Mouse (Mus musculus): ENCODE data around the gene Etnppl.

The Etnppl gene

DNA sequence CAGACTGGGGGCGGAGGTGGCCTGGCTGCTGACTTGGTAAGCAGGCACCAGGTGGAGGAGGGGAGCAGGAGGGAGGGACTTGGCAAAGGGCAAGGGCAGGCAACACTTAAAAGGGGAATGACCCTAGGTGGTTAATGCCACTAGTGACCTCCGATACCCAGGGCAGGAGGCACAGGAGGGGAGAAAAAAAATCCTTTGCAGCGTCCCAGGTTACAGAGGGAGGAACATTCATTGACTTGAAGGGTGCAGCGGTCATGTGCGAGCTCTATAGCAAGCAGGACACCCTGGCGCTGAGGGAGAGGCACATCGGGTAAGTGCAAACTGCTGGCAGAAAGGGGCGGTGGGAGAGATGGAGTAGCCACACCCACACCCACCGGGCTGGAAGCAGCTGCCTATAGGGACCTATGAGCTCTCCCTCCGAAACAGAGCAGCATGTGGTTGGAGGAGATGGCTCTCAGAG is at the start of gene Etnppl:
Gene Etnppl, plus strand, starts transcription at position 10 of the 460 bp plus-strand sequence.
- no peak for DNase-seq

DNA sequence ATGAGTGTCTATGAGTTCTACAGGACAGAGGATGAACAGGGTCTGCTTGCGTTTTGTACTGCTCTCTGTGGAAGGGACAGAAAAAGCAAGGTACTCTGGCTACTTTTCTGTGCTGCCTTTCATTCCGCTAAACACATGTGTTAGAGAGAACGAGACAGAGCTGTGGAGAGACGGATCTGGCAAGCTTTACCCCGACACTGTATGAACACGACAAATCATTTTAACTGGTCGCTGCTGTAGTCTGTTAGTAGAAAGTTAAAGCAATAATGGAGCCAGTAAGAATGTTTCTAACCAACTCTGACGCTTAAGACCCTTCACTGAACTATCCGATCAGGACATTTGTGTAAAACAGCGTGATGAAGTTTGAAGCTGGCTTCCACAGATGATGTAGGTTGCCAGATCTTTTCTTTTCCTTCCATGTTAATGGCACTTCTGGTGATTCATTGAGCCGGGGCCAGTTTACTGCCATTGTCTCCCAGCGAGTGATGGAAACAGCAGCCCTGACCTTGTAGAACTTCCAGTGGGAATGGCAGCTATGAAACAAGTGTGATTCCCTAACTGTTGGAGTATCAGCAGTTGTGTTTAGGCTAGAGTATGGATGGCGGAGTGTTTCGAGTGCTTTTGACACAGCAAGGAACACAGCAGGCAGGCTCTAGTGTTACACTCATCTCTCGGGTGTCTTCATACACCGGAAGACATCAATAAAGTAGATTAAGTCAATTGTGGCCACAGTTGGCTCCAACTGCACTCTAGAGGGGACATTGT is 48.7 kb upstream of the Etnppl start:
- DNase-seq: peak; percentile 33

DNA sequence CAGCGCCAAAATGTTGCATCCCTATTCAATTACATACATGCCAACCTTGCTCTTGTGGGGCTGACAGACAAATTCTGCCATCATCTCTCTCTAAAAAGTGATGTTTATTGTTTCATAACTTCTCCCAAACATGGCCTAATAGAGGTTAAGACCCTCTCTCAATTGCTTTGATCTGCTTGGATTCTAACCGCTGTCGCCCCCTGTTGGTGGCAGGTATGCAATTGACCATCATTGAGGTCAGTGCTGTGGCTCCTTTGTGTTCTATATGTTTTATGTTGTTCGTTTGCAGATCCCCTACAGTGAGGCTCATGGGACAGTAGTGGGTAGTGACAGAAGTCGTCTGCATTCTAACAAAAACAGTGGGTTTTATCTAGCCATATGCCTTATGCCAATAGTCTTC is 44.0 kb upstream of the Etnppl start:
- DNase-seq: no peak

GRCm38 (mm10) chr3:130574652-130575051 is 42.6 kb upstream of the Etnppl start:
- DNase-seq: peak; percentile 70

GRCm38 (mm10) chr3:130576683-130577082 is 40.6 kb upstream of the Etnppl start:
- peak; percentile 25 for DNase-seq

- peak; percentile 17 for DNase-seq
Measured at GRCm38 (mm10) chr3:130579501-130579900, 37.7 kb upstream of the Etnppl start.

DNA sequence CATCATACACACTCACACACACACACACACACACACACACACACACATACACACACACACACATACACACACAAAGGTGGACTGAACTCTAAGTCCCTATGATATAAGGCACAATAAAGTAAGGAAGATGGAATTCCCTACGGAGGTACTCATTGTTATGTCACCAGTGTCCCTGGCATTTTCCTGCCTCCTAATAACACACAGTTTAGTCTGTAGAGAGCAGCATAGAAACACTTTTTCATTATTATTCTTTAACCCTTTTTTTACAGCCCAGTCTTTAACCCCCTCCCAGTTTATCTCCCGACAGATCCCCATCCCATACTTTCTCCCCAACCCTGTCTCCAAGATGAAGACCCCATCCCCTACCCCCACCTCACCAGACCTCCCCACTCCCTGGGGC is 35.7 kb upstream of the Etnppl start:
- no peak for DNase-seq

- DNase-seq: no peak
Measured at GRCm38 (mm10) chr3:130582903-130583664, 34.2 kb upstream of the Etnppl start.

GRCm38 (mm10) chr3:130584007-130584406 is 33.2 kb upstream of the Etnppl start:
- DNase-seq: no peak

DNA sequence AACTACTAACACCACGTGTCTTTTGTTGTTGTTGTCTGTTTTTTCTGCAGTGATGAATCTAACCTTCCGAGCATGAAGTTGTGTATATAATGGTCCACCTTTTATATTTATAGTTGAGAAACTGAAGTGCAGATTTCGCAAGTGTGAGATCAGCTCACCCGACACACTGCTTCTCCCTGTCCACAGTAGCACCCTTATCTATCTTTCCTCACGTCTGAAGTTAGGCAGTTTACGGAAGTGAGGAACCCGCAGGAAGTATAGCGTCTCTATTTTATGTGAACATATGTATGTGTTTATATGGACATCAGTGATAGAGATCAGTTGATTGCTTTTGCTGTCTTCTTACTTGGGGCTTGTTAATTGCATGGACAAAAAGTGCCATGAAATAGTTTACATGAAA is 22.2 kb upstream of the Etnppl start:
- no peak for DNase-seq

- DNase-seq: no peak
Measured at GRCm38 (mm10) chr3:130601491-130601890, 15.8 kb upstream of the Etnppl start.

GRCm38 (mm10) chr3:130607924-130608323 is 9.3 kb upstream of the Etnppl start:
- DNase-seq: peak; percentile 21

DNA sequence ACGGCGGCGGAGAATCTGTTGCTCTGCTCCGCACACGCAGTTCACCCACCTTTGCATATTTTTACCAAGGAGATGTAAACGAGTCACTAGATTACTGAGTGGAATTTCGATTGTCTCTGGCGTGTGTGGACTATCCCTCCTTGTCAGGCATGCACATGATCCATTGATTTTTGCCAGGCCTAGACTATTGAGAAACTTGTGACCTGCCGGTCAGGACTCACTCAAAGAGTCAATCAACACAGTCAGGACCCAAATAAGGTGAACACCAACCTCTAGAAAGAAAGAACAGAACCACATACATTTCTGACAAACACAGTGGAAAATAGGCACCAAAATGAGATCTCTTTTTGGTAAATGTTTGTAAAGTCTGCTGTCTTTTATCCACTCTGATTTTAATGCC is 2.8 kb upstream of the Etnppl start:
- DNase-seq: no peak

DNA sequence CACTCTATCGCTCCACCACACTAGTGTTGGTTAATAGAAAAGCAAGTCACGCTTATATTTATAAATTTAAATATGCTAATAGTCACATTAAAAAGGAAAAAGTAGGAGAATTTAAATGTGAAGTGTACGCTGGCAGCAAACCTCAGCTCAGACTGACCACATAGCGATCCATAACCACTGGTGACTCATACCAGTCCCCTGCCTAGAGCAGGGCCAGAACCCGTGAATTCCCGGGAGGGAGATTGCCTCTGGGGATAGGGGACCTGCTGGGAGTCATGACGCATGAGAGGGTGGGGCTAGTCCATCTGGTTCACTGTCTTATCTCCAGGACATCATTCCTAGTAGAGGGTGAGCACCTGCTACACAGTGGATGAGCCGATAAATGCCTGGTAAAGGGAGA is 1.6 kb upstream of the Etnppl start:
- no peak for DNase-seq

GRCm38 (mm10) chr3:130620517-130621146 is 3.4 kb downstream of the Etnppl start:
- no peak for DNase-seq

DNA sequence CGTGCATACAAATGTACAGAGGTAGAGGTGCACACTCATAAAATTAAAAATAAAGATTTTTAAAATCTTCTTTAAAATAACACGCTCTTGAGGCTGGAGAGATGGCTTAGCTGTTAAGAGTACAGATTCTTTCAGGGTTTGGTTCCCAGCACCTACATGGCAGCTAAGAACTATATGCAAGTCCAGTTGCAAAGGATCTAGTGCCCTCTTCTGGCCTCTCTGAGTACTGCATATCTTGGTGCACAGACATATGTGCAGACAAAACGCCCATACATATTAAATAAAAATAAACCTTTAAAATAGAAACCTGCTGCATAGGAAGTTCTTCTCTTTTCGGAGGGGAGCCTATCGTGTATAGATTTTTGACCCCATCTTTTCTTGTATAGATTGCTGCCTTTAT is 11.1 kb downstream of the Etnppl start:
- no peak for DNase-seq

DNA sequence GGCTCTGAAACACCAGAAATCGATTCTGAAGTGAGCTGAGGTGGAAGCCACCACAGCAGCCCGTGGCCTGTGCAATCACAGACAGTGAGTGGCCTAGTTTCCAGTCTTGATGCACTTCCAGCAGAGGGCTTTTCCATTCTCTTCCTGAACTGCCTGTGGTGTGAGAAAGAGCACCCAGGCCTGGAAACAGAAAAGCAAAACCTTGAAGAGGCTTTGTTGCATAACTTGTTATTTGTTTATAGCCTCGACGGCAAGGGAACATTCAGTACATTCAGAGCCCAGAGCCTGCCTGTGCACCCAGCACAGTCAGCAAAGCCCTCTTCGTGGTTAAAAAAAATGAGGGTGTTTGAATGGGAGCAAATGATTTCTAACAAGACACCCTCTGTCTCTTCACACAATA is 16.6 kb downstream of the Etnppl start:
- peak; percentile 5 for DNase-seq

GRCm38 (mm10) chr3:130646110-130646810 is 29.0 kb downstream of the Etnppl start:
- no peak for DNase-seq

DNA sequence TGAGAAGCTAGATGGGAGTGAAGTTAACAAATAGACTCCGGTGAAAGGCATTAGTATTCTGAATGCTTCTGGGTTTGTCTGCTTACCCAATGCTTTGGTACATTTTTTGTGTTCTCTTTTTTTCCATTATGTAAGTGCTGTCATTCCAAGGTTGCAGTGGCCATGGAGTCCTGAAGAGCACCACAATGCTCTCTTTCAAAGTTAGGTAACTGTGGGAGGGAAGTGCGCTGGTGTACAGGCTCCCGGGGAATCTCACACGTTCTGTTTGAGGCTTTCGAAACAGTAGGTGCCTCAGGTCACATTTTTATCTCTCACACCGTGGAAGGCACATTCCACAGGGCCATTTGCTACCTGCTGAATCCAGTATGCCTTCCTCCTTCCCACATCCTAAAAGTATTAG is 32.3 kb downstream of the Etnppl start:
- no peak for DNase-seq

GRCm38 (mm10) chr3:130660619-130661018 is 43.4 kb downstream of the Etnppl start:
- DNase-seq: no peak

- DNase-seq: no peak
Measured at GRCm38 (mm10) chr3:130662496-130662895, 45.2 kb downstream of the Etnppl start.

- DNase-seq: peak; percentile 22
Measured at GRCm38 (mm10) chr3:130671291-130671690, 54.0 kb downstream of the Etnppl start.

Data from lung, postnatal 10 days (tissue).